Mouse (Mus musculus): Measurements from ENCODE around the gene Cab39l.
"Not testable (repeated sequence)": the region's sequence is repeated elsewhere in the genome, so short reads cannot be mapped to it uniquely, and the experiment has no call there.

The Cab39l gene

GRCm38 (mm10) chr14:59597398-59598259 lies 156.9 kb downstream of the Cab39l start, which contains the start of gene Cdadc1:
Gene Cdadc1, minus strand, starts transcription at chr14:59597959.
- TF ChIP-seq CTCF (conservative IDR thresholded peaks at IDR 0.05; ENCODE audit: low read length) (no peak), NANOG (IDR thresholded peaks at IDR 0.05; ENCODE audit: borderline replicate concordance, low read length) (no peak), POU5F1 (IDR thresholded peaks at IDR 0.05; ENCODE audit: borderline replicate concordance, low read length) (no peak)

GRCm38 (mm10) chr14:59598260-59598627 lies 157.5 kb downstream of the Cab39l start:
- Histone ChIP-seq H3K36me3 (ENCODE audit: insufficient read depth, low read length) (peaks cover 14% of the 10 kb centered on the region), H3K4me3 (replicated peaks; ENCODE audit: low read length) (peak overlapping the region; percentile 93), H3K27me3 (ENCODE audit: insufficient read depth, low read length) (no peaks in the 10 kb centered on the region), H3K4me1 (replicated peaks; ENCODE audit: low read depth, low read length) (peaks cover 14% of the 10 kb centered on the region), H3K9me3 (ENCODE audit: low read length) (no peaks in the 10 kb centered on the region)
- no peak for TF ChIP-seq CTCF (conservative IDR thresholded peaks at IDR 0.05; ENCODE audit: low read length)
- no peak for TF ChIP-seq NANOG (IDR thresholded peaks at IDR 0.05; ENCODE audit: borderline replicate concordance, low read length)
- no peak for TF ChIP-seq POU5F1 (IDR thresholded peaks at IDR 0.05; ENCODE audit: borderline replicate concordance, low read length)

More at GRCm38 (mm10) chr14:59597398-59598259, 156.9 kb downstream of the Cab39l start, which contains the start of gene Cdadc1:
- Histone ChIP-seq H3K27me3 (ENCODE audit: insufficient read depth, low read length) (no peaks in the 10 kb centered on the region), H3K36me3 (ENCODE audit: insufficient read depth, low read length) (peaks cover 20% of the 10 kb centered on the region), H3K9me3 (ENCODE audit: low read length) (no peaks in the 10 kb centered on the region), H3K4me3 (replicated peaks; ENCODE audit: low read length) (peak within 1 kb of the TSS; percentile 93), H3K4me1 (replicated peaks; ENCODE audit: low read depth, low read length) (peaks cover 18% of the 10 kb centered on the region)

DNA sequence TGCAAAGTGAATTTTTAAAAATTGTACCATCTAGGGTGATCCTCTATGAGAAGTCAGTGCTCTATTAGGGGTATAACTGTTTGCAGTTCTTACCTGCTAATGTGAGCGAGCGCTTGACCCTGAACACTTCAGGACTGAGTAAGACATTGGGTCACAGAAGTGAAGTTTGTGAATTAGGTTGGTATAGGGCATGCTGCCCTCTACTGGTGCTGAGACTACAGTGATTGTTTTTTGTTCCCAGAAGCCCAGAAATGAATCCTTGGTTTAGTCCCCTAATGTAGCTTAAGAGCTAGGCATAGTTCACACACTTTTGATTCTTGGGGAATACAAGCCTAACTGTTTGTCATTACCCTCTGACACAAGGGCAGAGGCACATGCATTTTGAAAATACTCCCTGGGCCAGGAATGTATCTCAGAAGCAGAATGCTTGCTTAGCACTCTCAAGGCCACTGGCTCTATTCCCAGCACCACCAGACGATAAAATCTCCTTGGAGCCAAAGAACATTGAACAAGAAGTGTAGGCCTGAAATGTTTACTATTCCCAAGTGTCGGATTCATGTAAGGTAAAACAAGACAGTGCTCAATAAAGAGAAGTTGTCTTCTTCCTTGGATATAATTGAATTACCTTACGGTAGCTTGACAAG lies 163.4 kb downstream of the Cab39l start:
- H3K9me3 ChIP-seq (ENCODE audit: low read length) = no peaks in the 10 kb centered on the region
- H3K36me3 ChIP-seq (ENCODE audit: insufficient read depth, low read length) = no peaks in the 10 kb centered on the region
- TF ChIP-seq CTCF (conservative IDR thresholded peaks at IDR 0.05; ENCODE audit: low read length) = peak; percentile 56
- no peak for TF ChIP-seq NANOG (IDR thresholded peaks at IDR 0.05; ENCODE audit: borderline replicate concordance, low read length)
- no peaks in the 10 kb centered on the region for H3K27me3 ChIP-seq (ENCODE audit: insufficient read depth, low read length)
- H3K4me3 ChIP-seq (replicated peaks; ENCODE audit: low read length) = no peak overlapping the region
- H3K4me1 ChIP-seq (replicated peaks; ENCODE audit: low read depth, low read length) = peaks cover 11% of the 10 kb centered on the region; the same call in 1 of the 2 replicates

DNA sequence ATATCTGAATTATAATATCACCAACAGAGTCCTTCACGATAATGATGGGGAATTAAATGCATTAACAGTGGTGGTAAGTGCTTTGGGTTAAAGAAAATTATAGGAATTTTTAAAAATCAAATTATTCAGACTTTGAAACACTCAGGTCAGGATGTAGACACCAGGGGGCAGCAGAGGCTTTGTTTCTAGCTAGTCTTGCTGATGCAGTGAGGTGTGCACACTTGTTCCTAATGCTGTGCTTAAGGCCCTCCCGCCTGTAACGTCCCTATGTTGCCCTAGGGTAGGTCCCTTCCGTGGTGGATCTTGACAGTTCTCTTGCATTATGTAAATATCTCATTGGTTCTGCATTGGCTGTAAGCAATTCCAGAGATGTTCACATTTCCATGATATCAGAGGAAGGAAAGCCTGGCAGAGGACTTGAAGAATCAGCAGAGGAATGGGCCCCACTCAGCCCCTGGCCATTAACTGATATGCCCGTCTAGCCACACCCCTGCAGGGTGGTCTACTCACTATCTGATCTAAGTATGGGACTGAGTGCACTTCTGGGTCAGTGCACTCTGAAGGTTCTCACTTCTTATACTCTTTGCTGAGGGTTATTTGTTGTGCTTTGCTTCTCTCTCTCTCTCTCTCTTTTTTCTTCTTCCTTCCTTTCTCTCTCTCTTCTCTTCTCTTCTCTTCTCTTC lies 165.0 kb downstream of the Cab39l start:
- Histone ChIP-seq H3K4me3 (replicated peaks; ENCODE audit: low read length) (no peak overlapping the region), H3K27me3 (ENCODE audit: insufficient read depth, low read length) (no peaks in the 10 kb centered on the region), H3K9me3 (ENCODE audit: low read length) (no peaks in the 10 kb centered on the region), H3K4me1 (replicated peaks; ENCODE audit: low read depth, low read length) (peaks cover 17% of the 10 kb centered on the region; the same call in 1 of the 2 replicates), H3K36me3 (ENCODE audit: insufficient read depth, low read length) (no peaks in the 10 kb centered on the region)
- peak; percentile 51 for TF ChIP-seq CTCF (conservative IDR thresholded peaks at IDR 0.05; ENCODE audit: low read length)
- TF ChIP-seq NANOG (IDR thresholded peaks at IDR 0.05; ENCODE audit: borderline replicate concordance, low read length) = no peak

DNA sequence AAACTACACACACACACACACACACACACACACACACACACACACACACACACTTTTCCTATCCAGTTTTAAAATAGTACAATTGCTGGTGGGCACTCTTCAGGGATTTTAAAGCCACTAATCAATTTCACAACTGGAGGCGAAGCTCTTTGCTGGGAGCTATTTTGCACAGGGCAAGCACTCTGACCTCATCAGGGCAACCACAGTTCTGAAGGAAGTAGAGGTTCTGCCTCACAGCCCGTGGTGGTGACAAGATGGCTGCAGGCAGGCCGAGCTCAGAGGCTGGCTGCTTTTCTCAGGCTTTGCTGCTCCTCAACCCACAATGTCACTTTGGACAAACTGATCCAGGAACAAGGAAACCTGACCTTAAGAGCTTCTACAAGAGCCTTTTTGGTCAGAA lies 166.2 kb downstream of the Cab39l start:
- H3K9me3 ChIP-seq (ENCODE audit: low read length) = no peaks in the 10 kb centered on the region
- H3K27me3 ChIP-seq (ENCODE audit: insufficient read depth, low read length) = no peaks in the 10 kb centered on the region
- no peaks in the 10 kb centered on the region for H3K36me3 ChIP-seq (ENCODE audit: insufficient read depth, low read length)
- no peak for TF ChIP-seq POU5F1 (IDR thresholded peaks at IDR 0.05; ENCODE audit: borderline replicate concordance, low read length)
- no peak for TF ChIP-seq NANOG (IDR thresholded peaks at IDR 0.05; ENCODE audit: borderline replicate concordance, low read length)
- no peak for TF ChIP-seq CTCF (conservative IDR thresholded peaks at IDR 0.05; ENCODE audit: low read length)
- peaks cover 17% of the 10 kb centered on the region; the same call in 1 of the 2 replicates for H3K4me1 ChIP-seq (replicated peaks; ENCODE audit: low read depth, low read length)
- no peak overlapping the region for H3K4me3 ChIP-seq (replicated peaks; ENCODE audit: low read length)

- H3K27me3 ChIP-seq (ENCODE audit: insufficient read depth, low read length) = no peaks in the 10 kb centered on the region
- TF ChIP-seq POU5F1 (IDR thresholded peaks at IDR 0.05; ENCODE audit: borderline replicate concordance, low read length) (no peak), CTCF (conservative IDR thresholded peaks at IDR 0.05; ENCODE audit: low read length) (peak; percentile 71)
- no peaks in the 10 kb centered on the region for H3K36me3 ChIP-seq (ENCODE audit: insufficient read depth, low read length)
- no peaks in the 10 kb centered on the region for H3K9me3 ChIP-seq (ENCODE audit: low read length)
- no peak overlapping the region for H3K4me3 ChIP-seq (replicated peaks; ENCODE audit: low read length)
- H3K4me1 ChIP-seq (replicated peaks; ENCODE audit: low read depth, low read length) = peaks cover 34% of the 10 kb centered on the region
Measured at GRCm38 (mm10) chr14:59612920-59613625, 172.3 kb downstream of the Cab39l start.

- H3K9me3 ChIP-seq (ENCODE audit: low read length); H3K4me3 ChIP-seq (replicated peaks; ENCODE audit: low read length); H3K36me3 ChIP-seq (ENCODE audit: insufficient read depth, low read length); H3K27me3 ChIP-seq (ENCODE audit: insufficient read depth, low read length): not testable (repeated sequence)
- H3K4me1 ChIP-seq (replicated peaks; ENCODE audit: low read depth, low read length) = peaks cover 42% of the 10 kb centered on the region
Measured at GRCm38 (mm10) chr14:59614149-59614548, 173.4 kb downstream of the Cab39l start.

DNA sequence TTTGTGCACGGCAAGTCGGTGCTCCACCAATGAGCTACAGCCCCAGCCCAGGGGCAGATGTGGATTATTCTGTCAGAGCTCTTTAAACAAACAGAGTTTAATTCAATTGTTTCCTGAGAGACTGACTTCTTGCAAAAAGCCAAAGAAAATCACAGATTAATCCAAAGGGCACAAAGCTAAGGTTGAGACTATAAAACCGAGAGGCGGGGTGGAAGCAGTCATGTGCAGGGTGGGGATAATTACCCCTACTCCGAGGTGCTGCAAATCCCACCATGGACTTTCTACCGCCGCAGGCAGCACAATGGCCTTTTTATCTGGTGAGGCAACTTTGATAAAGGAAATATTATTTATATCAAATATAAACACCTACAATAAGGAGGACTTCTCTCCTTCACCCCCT lies 176.0 kb downstream of the Cab39l start:
- Histone ChIP-seq H3K36me3 (ENCODE audit: insufficient read depth, low read length) (no peaks in the 10 kb centered on the region), H3K9me3 (ENCODE audit: low read length) (no peaks in the 10 kb centered on the region), H3K4me3 (replicated peaks; ENCODE audit: low read length) (no peak overlapping the region), H3K4me1 (replicated peaks; ENCODE audit: low read depth, low read length) (peaks cover 45% of the 10 kb centered on the region), H3K27me3 (ENCODE audit: insufficient read depth, low read length) (no peaks in the 10 kb centered on the region)
- TF ChIP-seq NANOG (IDR thresholded peaks at IDR 0.05; ENCODE audit: borderline replicate concordance, low read length) = no peak
- TF ChIP-seq POU5F1 (IDR thresholded peaks at IDR 0.05; ENCODE audit: borderline replicate concordance, low read length) = no peak
- no peak for TF ChIP-seq CTCF (conservative IDR thresholded peaks at IDR 0.05; ENCODE audit: low read length)

Data from E14TG2a.4 (cell line).